Mouse (Mus musculus): ENCODE data around the gene Pglyrp3. TPM values are rescaled to one million over a fixed set of nuclear protein-coding genes. Genes with fewer than 3 reads are reported as not detected.
"Not testable (repeated sequence)": the region's sequence is repeated elsewhere in the genome, so short reads cannot be mapped to it uniquely, and the experiment has no call there.

The Pglyrp3 gene
- polyA plus RNA-seq (2012; fragmentation: generic; extraction: Trizol) = not detected
- long read RNA-seq, experiment 1 = 0 reads
- long read RNA-seq, experiment 2 = 0 reads

DNA sequence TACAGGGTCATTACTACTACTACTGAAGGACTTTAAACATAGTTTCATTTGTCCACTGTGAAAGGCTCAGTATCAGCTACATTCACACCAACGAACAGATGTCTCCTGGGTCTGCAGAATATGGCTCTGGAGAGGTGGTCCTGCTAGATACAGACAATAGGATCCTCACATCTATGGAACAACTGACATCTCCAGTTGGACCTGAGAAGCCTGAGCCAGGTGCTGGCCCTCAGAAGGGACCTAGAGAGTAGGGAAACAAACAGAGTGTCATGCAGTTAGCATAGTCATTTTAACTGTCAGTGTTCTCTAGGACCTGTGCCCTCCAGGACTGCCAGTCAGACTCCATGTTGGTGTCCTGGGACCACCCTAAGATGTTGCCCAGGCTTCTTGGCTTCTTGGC, at the start of gene Pglyrp3:
TSS of gene Pglyrp3 (plus strand) at position 301 of the 400 bp plus-strand sequence.
- H3K27me3 ChIP-seq (ENCODE audit: control insufficient read depth, insufficient read depth, insufficient read length) = no peaks in the 10 kb centered on the region

DNA sequence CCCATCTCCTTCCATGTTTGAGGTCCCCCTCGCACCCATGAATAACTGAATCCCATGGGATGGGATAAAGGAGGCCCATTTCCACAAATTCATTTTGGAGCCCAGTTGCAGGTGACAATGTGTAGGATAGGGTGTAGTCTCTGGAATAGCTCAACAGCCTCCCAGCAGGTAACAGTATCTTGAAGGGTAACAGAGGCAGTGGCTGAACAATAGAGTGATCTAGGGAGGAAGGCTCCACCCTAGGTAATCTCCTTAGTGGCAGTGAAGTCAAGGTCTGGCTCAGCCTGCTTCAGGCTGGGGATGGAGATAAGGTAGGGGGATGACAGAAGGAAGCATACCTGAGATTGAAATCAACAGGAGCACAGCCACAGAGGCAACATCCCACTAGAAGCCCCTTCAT, 3.4 kb upstream of the Pglyrp3 start:
- H3K27me3 ChIP-seq (ENCODE audit: control insufficient read depth, insufficient read depth, insufficient read length) = no peaks in the 10 kb centered on the region
- no peaks in the 10 kb centered on the region for H3K36me3 ChIP-seq (ENCODE audit: control insufficient read depth, insufficient read depth)
- H3K79me2 ChIP-seq (ENCODE audit: control insufficient read depth, insufficient read depth) = no peaks in the 10 kb centered on the region
- H3ac ChIP-seq (ENCODE audit: control insufficient read depth, insufficient read length, low read depth) = no peak overlapping the region
- no peak for TF ChIP-seq MAX (IDR thresholded peaks at IDR 0.05)
- TF ChIP-seq CTCF (IDR thresholded peaks at IDR 0.05; ENCODE audit: control insufficient read depth, insufficient read depth, insufficient read length) = no peak
- no peak for TF ChIP-seq USF1 (IDR thresholded peaks at IDR 0.05; ENCODE audit: low read depth)
- no peak for TF ChIP-seq FOSL1 (IDR thresholded peaks at IDR 0.05; ENCODE audit: insufficient read depth, low read length, poor library complexity, severe bottlenecking)
- TF ChIP-seq MYOD1 (IDR thresholded peaks at IDR 0.05; ENCODE audit: control insufficient read depth, insufficient read length, low read depth) = no peak
- TF ChIP-seq CEBPB (IDR thresholded peaks at IDR 0.05; ENCODE audit: low read depth) = no peak
- TF ChIP-seq MYOG (IDR thresholded peaks at IDR 0.05; ENCODE audit: control insufficient read depth, extremely low read depth, insufficient read length) = no peak
- no peaks in the 10 kb centered on the region for H3K79me3 ChIP-seq (ENCODE audit: low read depth)
- no peak overlapping the region for H3K4me3 ChIP-seq (ENCODE audit: insufficient read depth, poor library complexity, severe bottlenecking)

More for the DNA sequence above, at the start of gene Pglyrp3:
- Histone ChIP-seq H3K79me2 (ENCODE audit: control insufficient read depth, insufficient read depth) (no peaks in the 10 kb centered on the region), H3K4me3 (ENCODE audit: insufficient read depth, poor library complexity, severe bottlenecking) (no peak within 1 kb of the TSS), H3ac (ENCODE audit: control insufficient read depth, insufficient read length, low read depth) (no peak within 1 kb of the TSS), H3K36me3 (ENCODE audit: control insufficient read depth, insufficient read depth) (no peaks in the 10 kb centered on the region), H3K79me3 (ENCODE audit: low read depth) (no peaks in the 10 kb centered on the region)
- no peak for TF ChIP-seq CTCF (IDR thresholded peaks at IDR 0.05; ENCODE audit: control insufficient read depth, insufficient read depth, insufficient read length)
- no peak for TF ChIP-seq MYOD1 (IDR thresholded peaks at IDR 0.05; ENCODE audit: control insufficient read depth, insufficient read length, low read depth)
- no peak for TF ChIP-seq CEBPB (IDR thresholded peaks at IDR 0.05; ENCODE audit: low read depth)

DNA sequence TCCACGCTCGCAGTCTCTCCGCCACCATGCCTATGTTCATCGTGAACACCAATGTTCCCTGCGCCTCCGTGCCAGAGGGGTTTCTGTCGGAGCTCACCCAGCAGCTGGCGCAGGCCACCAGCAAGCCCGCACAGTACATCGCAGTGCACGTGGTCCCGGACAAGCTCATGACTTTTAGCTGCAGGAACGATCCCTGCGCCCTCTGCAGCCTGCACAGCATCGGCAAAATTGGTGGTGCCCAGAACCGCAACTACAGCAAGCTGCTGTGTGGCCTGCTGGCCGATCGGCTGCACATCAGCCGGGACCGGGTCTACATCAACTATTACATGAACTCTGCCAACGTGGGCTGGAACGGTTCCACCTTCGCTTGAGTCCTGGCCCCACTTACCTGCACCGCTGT, 10.2 kb downstream of the Pglyrp3 start:
- not testable (repeated sequence) for H3K79me3 ChIP-seq (ENCODE audit: low read depth); H3K36me3 ChIP-seq (ENCODE audit: control insufficient read depth, insufficient read depth); H3K79me2 ChIP-seq (ENCODE audit: control insufficient read depth, insufficient read depth); H3ac ChIP-seq (ENCODE audit: control insufficient read depth, insufficient read length, low read depth); H3K27me3 ChIP-seq (ENCODE audit: control insufficient read depth, insufficient read depth, insufficient read length); H3K4me3 ChIP-seq (ENCODE audit: insufficient read depth, poor library complexity, severe bottlenecking)

DNA sequence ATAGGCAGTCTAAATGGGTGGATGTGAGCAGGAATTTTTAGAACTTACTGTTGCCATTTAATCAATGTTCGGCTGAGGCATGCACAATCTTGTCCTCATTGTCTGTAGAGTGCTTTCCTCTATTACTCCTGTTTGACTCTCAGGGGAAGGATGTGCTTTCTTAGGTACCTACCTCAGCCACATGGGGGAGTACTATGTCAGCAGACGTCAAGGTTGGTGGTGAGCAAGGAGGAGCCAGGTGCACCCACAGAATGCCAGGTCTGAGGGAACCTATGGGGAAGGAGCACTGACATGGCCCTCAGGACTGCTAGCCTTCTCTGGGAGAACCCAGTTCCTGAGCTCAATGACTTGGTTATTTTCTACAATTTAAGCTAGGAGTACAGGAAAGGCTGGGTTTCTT, 18.8 kb downstream of the Pglyrp3 start:
- H3K27me3 ChIP-seq (ENCODE audit: control insufficient read depth, insufficient read depth, insufficient read length) = no peaks in the 10 kb centered on the region
- no peak overlapping the region for H3K4me3 ChIP-seq (ENCODE audit: insufficient read depth, poor library complexity, severe bottlenecking)
- H3ac ChIP-seq (ENCODE audit: control insufficient read depth, insufficient read length, low read depth) = no peak overlapping the region
- H3K79me2 ChIP-seq (ENCODE audit: control insufficient read depth, insufficient read depth) = no peaks in the 10 kb centered on the region
- H3K79me3 ChIP-seq (ENCODE audit: low read depth) = no peaks in the 10 kb centered on the region
- no peak for TF ChIP-seq MAX (IDR thresholded peaks at IDR 0.05)
- no peak for TF ChIP-seq USF1 (IDR thresholded peaks at IDR 0.05; ENCODE audit: low read depth)
- no peak for TF ChIP-seq CEBPB (IDR thresholded peaks at IDR 0.05; ENCODE audit: low read depth)
- no peak for TF ChIP-seq FOSL1 (IDR thresholded peaks at IDR 0.05; ENCODE audit: insufficient read depth, low read length, poor library complexity, severe bottlenecking)
- no peak for TF ChIP-seq MYOG (IDR thresholded peaks at IDR 0.05; ENCODE audit: control insufficient read depth, extremely low read depth, insufficient read length)
- no peaks in the 10 kb centered on the region for H3K36me3 ChIP-seq (ENCODE audit: control insufficient read depth, insufficient read depth)

DNA sequence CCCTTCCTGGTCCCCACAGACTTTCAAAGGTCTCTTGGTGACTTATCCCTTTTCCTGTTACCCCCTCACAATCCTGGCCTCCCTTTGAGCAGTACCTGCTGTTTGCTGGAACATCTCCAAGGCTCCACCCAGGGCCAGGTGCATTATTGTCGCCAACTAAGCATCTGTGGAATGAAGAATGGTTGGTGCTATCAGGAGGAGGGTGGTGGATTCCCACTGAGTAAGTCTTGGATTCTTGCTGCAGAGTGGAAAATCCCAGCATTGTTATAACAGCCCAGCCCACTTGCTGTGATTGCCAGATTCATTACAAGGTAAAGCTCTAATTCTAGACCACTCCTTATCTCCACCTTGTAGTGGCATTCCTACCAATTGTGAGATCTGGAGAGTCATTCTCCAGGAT, 19.5 kb downstream of the Pglyrp3 start:
- Histone ChIP-seq H3K36me3 (ENCODE audit: control insufficient read depth, insufficient read depth) (no peaks in the 10 kb centered on the region), H3K79me3 (ENCODE audit: low read depth) (no peaks in the 10 kb centered on the region), H3ac (ENCODE audit: control insufficient read depth, insufficient read length, low read depth) (no peak overlapping the region), H3K79me2 (ENCODE audit: control insufficient read depth, insufficient read depth) (no peaks in the 10 kb centered on the region), H3K27me3 (ENCODE audit: control insufficient read depth, insufficient read depth, insufficient read length) (no peaks in the 10 kb centered on the region), H3K4me3 (ENCODE audit: insufficient read depth, poor library complexity, severe bottlenecking) (no peak overlapping the region)
- no peak for TF ChIP-seq MAX (IDR thresholded peaks at IDR 0.05)
- no peak for TF ChIP-seq MYOD1 (IDR thresholded peaks at IDR 0.05; ENCODE audit: control insufficient read depth, insufficient read length, low read depth)

DNA sequence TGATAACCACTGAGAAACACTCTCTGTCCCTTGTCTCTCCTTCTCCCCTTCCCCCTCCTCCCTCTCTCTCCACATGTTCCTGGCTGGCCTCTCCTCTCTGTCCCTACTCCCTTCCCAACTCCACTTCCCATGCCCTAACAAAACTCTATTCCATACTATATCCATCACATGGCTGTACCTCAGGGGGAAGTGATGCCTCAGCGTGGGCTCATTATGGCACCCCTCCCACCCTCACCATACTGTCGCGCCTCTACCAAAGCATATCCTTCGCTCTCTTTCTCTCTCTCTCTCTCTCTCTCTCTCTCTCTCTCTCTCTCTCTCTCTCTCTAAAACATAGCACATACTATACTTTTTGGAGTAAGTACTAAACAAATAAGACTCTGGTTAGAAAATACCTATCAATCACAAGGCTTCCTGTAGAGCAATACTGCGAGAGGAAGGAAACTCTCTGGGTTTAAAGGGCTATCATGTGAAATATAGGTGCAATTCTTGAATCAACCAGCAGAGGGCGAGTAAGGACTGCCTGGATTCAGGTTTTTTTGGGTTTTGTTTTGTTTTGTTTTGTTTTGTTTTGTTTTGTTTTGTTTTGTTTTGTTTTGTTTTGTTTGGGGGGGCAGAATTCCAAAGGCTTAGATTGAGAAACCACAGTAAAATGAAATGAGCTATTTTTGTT, 36.1 kb downstream of the Pglyrp3 start:
- no peak overlapping the region for H3K4me3 ChIP-seq (ENCODE audit: insufficient read depth, poor library complexity, severe bottlenecking)
- no peaks in the 10 kb centered on the region for H3K79me3 ChIP-seq (ENCODE audit: low read depth)
- no peaks in the 10 kb centered on the region for H3K27me3 ChIP-seq (ENCODE audit: control insufficient read depth, insufficient read depth, insufficient read length)
- H3K36me3 ChIP-seq (ENCODE audit: control insufficient read depth, insufficient read depth) = no peaks in the 10 kb centered on the region
- no peak overlapping the region for H3ac ChIP-seq (ENCODE audit: control insufficient read depth, insufficient read length, low read depth)
- TF ChIP-seq FOSL1 (IDR thresholded peaks at IDR 0.05; ENCODE audit: insufficient read depth, low read length, poor library complexity, severe bottlenecking) (no peak), MAX (IDR thresholded peaks at IDR 0.05) (no peak), MYOD1 (IDR thresholded peaks at IDR 0.05; ENCODE audit: control insufficient read depth, insufficient read length, low read depth) (no peak)
- no peaks in the 10 kb centered on the region for H3K79me2 ChIP-seq (ENCODE audit: control insufficient read depth, insufficient read depth)

Data from C2C12 (cell line).